Mouse (Mus musculus) bone marrow, adult 2 months (tissue): ENCODE results near the gene Cnga1. TPM values are rescaled to one million over a fixed set of nuclear protein-coding genes. Genes with fewer than 3 reads are reported as not detected.
"Not testable (repeated sequence)": the region's sequence is repeated elsewhere in the genome, so short reads cannot be mapped to it uniquely, and the experiment has no call there.

ENCODE experiments used
- H3K27ac ChIP-seq: fragments of 200-500 bp; 2 replicates; pipeline ENCODE4 v1.5.1; 2012; ENCODE audit warnings: low read depth, mild to moderate bottlenecking, control low read depth, inconsistent platforms, low read length; ENCODE audit not compliant: control insufficient read depth, poor library complexity, insufficient read depth
- H3K4me1 ChIP-seq: fragments of 200-500 bp; 2 replicates; pipeline ENCODE4 v1.6.1; 2011; ENCODE audit warnings: low read length; ENCODE audit not compliant: control insufficient read depth, insufficient read depth
- H3K4me3 ChIP-seq: fragments of 200-500 bp; replicated peaks from 2 replicates; pipeline ENCODE3; 2011; ENCODE audit warnings: mild to moderate bottlenecking, low read depth, low read length, control low read depth; ENCODE audit not compliant: control insufficient read depth
- CTCF ChIP-seq: fragments of 200-500 bp; IDR thresholded peaks from 2 replicates; pipeline ENCODE4 v1.5.1; 2011; ENCODE audit warnings: low read length, control low read depth; ENCODE audit not compliant: control insufficient read depth, insufficient read depth
- POLR2A ChIP-seq: fragments of 200-500 bp; IDR thresholded peaks from 2 replicates; pipeline ENCODE4 v1.6.1; 2011; ENCODE audit warnings: low read depth, mild to moderate bottlenecking, control low read depth, low read length, borderline replicate concordance; ENCODE audit not compliant: control insufficient read depth
- WGBS: fragments of 180-500 bp; shearing (Covaris S2); methylation state at CpG from one replicate; pipeline ENCODE4 v1.1.7; 2018; 5-methylcytosine and 5-hydroxymethylcytosine counted together
- polyA plus RNA-seq: library from polyadenylated mRNA; stranded (reverse); fragments of >200 nt; gene quantifications from 2 replicates; pipeline ENCODE4 v1.2.4, GENCODE M21; 2011; ENCODE audit warnings: low replicate concordance; ENCODE audit not compliant: missing spikeins, insufficient read depth, insufficient read length

The Cnga1 gene
- polyA plus RNA-seq, 1 experiment = 0.60 TPM

- no peaks in the 10 kb centered on the region for H3K4me1 ChIP-seq
- no peak overlapping the region for H3K4me3 ChIP-seq
- H3K27ac ChIP-seq = no peak overlapping the region
- 82% methylated on average over 5 of the region's 5 CpGs for WGBS
- no peak for TF ChIP-seq POLR2A
- no peak for TF ChIP-seq CTCF
These were observed 78.5 kb downstream of the Cnga1 start for GRCm38 (mm10) chr5:72565621-72566020.

DNA sequence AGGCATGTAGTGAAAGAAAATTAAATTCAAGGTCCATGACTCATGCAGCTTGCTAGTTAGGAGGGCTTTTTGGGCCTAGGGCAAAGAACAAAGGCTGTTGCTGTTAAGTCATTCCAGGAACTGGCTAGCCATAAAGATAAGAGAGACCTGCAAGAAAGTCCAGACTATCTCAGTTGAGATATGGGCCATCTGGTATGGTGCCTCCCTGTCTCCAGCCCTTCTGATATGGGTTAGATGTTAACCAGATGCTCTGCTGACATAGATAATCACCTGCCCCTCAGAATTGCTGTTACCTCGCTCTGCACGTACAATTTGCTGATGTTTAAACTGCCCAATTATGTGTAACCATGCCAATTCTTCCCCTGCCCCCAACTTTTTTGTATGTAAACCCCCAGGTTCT is 80.9 kb downstream of the Cnga1 start:
- WGBS = 77% methylated on average over 2 of the region's 2 CpGs
- H3K4me3 ChIP-seq, H3K27ac ChIP-seq, H3K4me1 ChIP-seq: not testable (repeated sequence)

- no peak overlapping the region for H3K4me3 ChIP-seq
- TF ChIP-seq CTCF (no peak), POLR2A (no peak)
- no peaks in the 10 kb centered on the region for H3K4me1 ChIP-seq
- WGBS = 41% methylated on average over 3 of the region's 3 CpGs
- no peak overlapping the region for H3K27ac ChIP-seq
These were observed 83.0 kb downstream of the Cnga1 start for GRCm38 (mm10) chr5:72560976-72561628.

DNA sequence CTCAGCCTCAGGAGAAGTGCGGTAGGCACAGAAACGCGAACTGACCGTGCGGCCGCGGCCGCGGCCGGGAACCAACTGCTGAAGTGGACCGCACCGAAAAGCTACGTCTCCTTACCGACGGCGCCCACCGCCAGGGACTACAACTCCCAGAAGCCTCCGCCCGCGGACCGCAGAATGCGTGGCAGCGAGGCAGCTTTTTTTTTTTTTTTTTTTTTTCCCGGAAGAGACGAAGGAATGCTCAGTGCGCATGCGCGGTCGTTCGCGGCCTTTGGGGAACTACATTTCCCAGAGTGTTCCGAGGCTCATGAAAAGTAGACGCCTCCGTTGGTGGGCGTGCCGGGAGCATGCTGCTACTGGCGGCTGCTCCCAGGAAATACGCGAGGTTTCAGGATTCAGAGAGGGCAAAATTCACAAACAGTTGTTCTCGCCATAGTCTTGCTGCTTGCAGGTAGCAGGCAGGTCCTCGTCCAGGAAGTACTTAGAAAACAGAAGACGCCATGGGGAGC is 84.5 kb downstream of the Cnga1 start, which contains the start of gene Nfxl1:
Gene Nfxl1, minus strand, starts transcription at position 141 of the 506 bp plus-strand sequence.
- Histone ChIP-seq H3K27ac (peak within 1 kb of the TSS; percentile 25; the same call in 1 of the 2 replicates), H3K4me3 (peak within 1 kb of the TSS; percentile 82), H3K4me1 (no peaks in the 10 kb centered on the region)
- TF ChIP-seq CTCF (no peak), POLR2A (peak; percentile 73; the same call in 1 of the 2 replicates)
- under 1% methylated on average over 42 of the region's 42 CpGs for WGBS

DNA sequence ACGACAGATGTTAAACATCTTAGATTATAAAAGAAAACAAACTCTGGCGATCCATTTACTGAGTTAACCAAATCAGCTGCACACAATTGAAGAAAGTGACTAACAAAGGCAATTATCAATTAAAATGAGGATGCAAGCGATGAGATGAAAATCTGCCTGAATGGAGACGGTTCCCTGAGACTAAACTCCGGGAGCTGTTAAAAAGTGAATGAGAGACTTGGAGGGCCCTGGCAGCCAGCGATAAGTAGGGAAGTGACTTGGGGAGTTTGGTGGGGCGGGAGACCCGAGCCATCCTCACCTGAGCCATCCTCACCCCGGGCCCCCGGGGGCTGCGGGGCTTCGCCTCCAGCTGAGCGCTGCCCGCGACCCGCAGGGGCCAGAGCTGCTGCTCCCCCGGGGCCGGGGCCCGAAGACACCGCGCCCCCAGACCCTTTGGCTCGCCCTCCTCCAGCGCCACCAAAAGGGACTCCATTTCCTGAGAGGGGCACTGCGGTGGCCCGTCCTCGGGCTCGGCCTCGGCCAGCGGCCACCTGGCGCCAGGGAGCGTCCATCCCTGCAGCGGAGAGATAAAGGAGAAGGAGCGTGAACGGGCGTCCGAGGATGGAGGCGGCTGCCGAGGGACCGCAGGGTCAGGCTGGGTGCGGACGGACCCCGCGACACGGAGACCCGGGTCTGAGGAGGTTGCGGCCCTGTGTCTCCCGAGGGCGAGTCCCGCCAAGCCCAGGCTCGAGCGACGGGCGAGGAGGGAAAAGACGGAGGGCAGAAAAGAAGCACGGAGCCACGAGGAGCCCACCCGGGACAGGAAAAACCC is 85.2 kb downstream of the Cnga1 start:
- no peak for TF ChIP-seq POLR2A
- TF ChIP-seq CTCF = no peak
- Histone ChIP-seq H3K27ac (peak overlapping the region; percentile 25; the same call in 1 of the 2 replicates), H3K4me1 (no peaks in the 10 kb centered on the region; the same call in 1 of the 2 replicates), H3K4me3 (peak overlapping the region; percentile 82)
- WGBS = 3% methylated on average over 57 of the region's 57 CpGs

DNA sequence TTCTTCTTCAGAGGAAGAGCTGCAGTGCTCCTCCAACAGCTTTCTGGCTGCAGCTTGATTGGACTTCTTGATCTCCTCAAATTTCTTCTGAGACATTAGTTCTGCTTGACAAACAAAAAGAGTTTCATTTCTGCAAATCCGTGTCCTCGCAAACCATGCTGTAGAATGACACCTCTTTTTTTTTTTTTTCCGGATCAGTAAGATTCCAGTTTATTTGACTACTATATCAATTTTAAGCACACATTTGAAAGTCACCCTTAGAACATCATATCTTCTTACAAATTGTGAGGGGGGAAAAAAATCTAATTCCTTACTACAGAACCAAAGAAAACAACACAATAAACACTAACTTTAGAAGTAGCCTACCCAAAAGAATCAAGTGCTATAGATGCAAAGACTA is 87.8 kb downstream of the Cnga1 start:
- Histone ChIP-seq H3K27ac (no peak overlapping the region), H3K4me1 (peaks cover 2% of the 10 kb centered on the region; the same call in 1 of the 2 replicates), H3K4me3 (no peak overlapping the region)
- TF ChIP-seq POLR2A (no peak), CTCF (no peak)
- WGBS = 71% methylated on average over 3 of the region's 3 CpGs

Other genes with a start within 250 kb of the Cnga1 start
- gene Corin, start 139.8 kb downstream of the Cnga1 start, polyA plus RNA-seq = not detected in 2 replicates
- 7.6 and 11.6 TPM in 2 replicates for gene Nfxl1, start 84.6 kb downstream of the Cnga1 start, polyA plus RNA-seq
- gene Zar1, start 63.0 kb downstream of the Cnga1 start, polyA plus RNA-seq = not detected in 2 replicates
- not detected in 2 replicates for gene Gm5868, start 56.7 kb downstream of the Cnga1 start, polyA plus RNA-seq
- not detected in 2 replicates for gene Nipal1, start 3.5 kb upstream of the Cnga1 start, polyA plus RNA-seq
- gene Txk, start 108.5 kb upstream of the Cnga1 start, polyA plus RNA-seq = 2.5 and 4.7 TPM in 2 replicates
- gene Tec, start 224.2 kb upstream of the Cnga1 start, polyA plus RNA-seq = 16.8 and 39.4 TPM in 2 replicates